Mouse (Mus musculus) urinary bladder, adult 18-20 months (tissue): Measurements from ENCODE around the gene Hscb.

Experiments
- DNase-seq, 2 experiments: peaks; one replicate each; pipeline ENCODE4 v3.0.0; 2022; ENCODE audit warnings: low spot score in 2 of 2, mixed read lengths in 2 of 2

Hscb gene

GRCm38 (mm10) chr5:110831036-110831720 lies 8.4 kb downstream of the Hscb start:
- DNase-seq: no peak

DNA sequence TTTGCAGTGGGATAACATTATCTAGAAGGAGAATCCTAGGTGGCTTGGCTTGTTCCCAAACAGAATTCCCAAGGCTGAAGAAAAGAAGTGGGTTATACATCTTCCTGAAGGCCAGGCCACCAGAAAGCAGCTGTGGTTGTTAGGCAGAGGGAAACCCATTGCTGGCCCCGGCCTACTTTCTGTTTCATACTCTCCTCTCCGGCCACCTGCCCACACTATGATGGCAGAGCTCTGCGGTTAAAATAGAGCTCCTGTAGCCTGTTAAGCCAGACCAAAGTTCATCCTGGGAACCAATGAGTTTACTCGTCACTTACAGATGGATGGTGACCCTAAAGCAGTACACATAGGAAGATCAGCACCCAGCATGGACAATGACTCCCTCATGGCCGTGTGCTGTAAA lies 12.0 kb downstream of the Hscb start:
- DNase-seq: no peak

- DNase-seq: no peak
Measured at GRCm38 (mm10) chr5:110826781-110827495, 12.6 kb downstream of the Hscb start.

GRCm38 (mm10) chr5:110824421-110824820 lies 15.2 kb downstream of the Hscb start:
- no peak for DNase-seq

- peak; percentile 99 for DNase-seq
Measured at GRCm38 (mm10) chr5:110809667-110810325, 29.8 kb downstream of the Hscb start, which contains the start of gene Ulk1. TSS of gene Ulk1 (minus strand) at chr5:110810097.

- peak in 1 of 2 experiments; percentile 43 for DNase-seq
Measured at GRCm38 (mm10) chr5:110808821-110809666, 30.5 kb downstream of the Hscb start.

DNA sequence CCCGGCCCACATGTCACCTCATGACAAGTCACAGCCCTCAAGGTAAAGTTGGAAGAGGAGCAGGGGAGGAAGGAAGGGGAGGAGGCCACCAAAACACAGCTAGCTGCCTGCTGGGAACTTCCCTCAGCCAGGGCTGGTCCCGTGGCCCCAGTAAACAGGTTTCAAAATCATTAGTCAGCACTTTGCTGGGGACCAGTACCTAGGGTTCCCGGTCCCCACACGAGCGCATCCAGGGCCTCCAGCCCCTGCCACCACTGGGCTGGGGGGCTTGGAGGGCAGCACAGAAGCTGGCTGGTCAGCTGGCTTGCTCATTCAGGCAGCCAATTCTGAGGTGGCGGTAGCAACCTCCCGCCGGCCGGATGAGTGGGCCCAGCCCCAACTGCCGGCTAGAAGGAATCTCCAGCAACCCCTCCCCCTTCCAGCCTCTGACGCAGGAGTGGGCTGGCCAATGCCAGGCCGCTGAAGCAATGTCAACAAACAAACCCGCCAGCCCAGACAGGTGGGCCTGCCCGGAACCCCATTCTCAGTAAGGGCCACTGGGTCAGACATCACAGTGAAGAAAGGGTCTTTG lies 31.4 kb downstream of the Hscb start:
- peak; percentile 89 for DNase-seq

DNA sequence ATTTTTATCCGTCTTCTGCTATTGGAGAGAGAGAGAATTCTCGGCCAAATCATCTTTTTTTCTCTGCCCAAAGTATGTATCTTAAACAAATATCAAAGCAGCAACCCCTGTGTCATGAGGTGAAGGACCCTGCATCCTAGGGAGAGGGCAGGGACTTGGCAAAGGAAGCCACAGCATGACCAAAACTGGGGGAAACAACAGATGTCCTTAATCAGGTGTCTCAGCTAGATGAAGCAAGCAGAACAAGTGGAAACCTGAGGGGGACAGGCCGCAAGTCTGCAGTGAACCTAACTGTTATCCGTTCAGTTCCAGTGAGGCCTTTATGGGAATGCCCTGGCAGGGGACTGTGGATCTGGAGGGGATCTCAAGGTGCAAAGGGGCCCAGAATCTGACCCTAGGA lies 32.1 kb downstream of the Hscb start:
- DNase-seq: no peak

- no peak for DNase-seq
Measured at GRCm38 (mm10) chr5:110806676-110807075, 32.9 kb downstream of the Hscb start.

DNA sequence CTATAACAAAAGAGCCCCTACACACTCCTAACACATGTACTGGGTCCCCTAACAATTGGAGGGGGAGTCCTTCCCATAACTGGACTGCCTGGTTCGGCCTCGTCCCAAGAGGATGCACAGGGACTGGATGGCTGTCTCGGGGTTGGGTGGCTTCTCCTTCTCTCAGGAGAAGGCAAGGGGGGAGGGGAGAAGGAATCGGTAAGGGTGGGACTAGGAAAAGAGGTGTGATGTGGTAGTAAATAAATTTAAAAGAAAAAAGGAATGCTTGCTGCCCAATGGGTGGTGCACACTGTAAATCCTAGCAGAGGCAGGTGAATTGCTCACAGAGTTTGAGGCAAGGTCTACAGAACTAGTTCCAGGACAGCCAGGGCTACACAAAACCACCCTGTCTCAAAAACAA lies 33.4 kb downstream of the Hscb start:
- DNase-seq: no peak

- DNase-seq: no peak
Measured at GRCm38 (mm10) chr5:110804012-110804743, 35.4 kb downstream of the Hscb start.

GRCm38 (mm10) chr5:110802809-110803208 lies 36.8 kb downstream of the Hscb start:
- no peak for DNase-seq

DNA sequence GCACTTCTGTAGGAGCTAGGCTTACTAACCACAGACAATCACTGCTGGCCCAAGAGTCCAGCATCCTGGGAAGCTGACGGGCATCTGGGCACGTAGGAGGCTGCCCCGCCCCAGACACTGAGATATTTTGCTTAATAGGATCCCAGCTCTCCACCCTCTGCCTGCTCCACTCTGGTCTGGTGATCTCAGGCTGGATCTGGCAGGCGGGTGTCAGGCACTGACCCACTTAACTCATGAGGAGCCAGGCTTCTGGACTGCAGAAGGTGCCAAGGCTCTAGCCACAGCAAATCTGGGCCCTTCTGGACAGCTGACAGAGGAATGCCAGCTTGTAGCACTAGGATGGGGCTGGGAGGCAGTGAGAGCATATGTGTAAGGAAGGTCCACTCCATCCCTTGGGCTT lies 37.4 kb downstream of the Hscb start:
- no peak for DNase-seq

DNA sequence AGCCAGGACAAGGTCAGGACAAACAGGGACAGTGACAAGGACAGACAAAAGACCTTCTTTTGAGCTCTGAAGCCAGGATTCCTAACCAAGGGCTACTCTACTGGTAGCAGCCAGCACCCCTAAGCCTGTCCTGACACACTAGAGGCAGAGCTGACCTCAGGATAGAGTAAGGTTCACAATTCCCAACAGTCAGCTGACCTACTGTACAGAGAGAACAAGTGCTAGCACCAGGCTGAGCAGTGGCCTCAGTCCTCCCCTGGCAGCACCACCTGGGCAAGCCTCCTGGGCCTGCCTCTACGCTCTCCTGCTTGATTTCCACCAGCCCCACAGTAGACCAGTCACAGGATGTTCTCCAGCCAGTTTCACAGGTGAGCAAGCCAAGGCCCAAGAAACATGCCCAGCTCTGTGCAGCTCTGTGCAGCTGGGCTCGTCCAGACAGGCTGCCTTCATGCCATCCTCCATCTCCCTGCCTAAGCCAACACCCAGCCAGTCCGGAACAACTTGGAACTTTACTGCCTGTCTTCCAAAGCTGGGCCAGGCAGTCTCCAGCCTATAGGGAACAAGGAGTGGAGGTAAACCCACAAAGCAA lies 38.4 kb downstream of the Hscb start:
- DNase-seq: peak in 1 of 2 experiments; percentile 64

DNA sequence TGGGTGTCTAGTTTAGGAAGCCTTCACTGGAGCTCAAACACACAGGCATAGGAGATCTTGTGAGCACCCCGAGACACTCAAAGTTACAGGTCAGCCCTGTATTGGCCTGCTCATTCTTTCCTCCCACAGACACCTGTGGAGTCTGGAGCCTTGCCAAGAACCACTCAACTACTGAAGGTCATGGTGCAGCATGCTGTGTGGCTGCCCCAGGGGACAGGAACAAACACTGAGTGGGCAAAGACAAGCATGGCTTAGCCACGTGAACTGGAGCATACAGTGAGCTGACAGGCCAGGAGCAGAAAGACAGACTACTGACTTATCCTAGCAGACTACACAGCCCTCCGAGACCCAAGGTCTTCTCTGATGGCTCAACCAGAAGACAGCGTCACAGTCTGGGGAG lies 41.9 kb downstream of the Hscb start:
- DNase-seq: no peak

DNA sequence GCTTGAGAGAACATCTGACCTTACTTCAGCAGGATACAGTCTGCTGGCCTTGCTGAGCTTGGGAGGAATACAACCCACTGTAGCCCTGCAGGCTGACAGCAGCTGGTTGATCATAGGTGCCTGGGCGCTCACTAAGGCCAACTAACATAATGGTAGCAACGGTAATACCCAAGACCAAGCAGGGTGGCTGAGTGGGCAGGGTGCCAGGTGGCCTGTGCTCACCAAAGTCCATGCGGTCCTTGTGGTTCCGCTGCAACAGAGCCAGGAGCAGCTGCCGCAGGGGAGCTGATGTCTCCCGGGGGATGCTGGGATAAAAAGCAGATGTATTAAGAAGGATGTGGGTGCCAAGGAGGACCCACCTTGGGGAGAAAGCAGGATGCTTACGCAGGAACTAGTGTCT lies 45.2 kb downstream of the Hscb start:
- no peak for DNase-seq

DNA sequence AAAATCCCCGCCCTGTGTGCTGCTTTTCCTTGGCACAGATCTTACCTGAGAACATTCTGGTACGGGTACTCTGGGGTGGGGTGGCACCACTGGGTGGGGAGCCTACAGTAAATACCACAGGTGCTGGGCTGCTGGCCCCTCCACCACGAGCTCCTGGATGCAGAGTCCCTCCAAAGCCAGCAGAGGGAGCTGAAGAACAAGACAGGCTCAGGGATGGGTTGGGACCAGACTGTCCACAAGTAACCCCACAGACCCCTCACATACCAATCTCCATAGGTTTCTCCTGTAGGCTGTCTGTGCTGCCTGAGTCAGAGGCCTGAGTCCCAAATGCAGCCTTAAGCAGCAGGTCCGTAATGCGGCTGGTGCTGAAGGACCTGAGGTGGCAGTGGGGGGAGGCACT lies 50.9 kb downstream of the Hscb start:
- DNase-seq: no peak

- DNase-seq: no peak
Measured at GRCm38 (mm10) chr5:110786081-110786835, 53.3 kb downstream of the Hscb start.

DNA sequence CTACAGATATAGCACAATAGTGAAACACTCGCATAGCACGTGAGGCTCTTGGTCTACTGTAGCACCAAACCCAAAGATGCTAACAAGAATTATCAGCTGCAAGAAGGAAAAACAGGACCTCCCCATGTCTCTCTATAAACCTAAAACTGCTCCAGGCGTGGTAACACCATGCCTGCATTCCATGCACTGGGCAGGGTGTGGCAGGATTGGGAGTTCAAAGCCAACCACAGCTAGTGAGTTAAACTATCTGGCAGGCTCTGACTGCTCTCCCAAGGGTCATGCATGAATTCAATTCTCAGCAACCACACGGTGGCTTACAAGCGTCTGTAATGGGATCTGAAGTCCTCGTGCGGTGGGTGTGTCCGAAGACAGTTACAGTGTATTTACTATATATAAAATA lies 56.4 kb downstream of the Hscb start:
- DNase-seq: no peak
